9 mouse cellular contexts compared by ENCODE assay signal in the genomic region with DNA sequence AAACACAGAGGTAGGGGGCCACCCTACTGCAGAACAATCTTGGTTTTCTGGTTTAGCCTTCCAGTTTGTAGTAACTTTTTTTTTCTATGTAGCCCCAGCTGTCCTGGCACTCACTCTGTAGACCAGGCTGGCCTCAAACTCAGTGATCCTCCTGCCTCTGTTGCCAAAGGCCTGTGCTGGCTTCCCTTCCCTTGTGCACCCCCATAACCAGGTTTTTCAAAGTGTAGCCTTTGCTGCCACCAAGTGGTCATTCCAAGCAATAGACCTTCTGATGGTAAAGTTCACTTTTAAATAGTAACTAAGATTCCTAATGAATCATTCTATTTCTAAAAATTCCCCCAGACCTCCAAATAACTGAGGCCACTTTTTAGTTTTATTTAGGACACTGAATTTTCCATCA. TPM values are rescaled to one million over a fixed set of nuclear protein-coding genes. Genes with fewer than 3 reads are reported as not detected.
DNase-seq lines count a peak whose midpoint lies in the region; ATAC-seq lines count a peak whose summit lies in the region.
"Had no signal": no experiment of that assay in that cellular context is flagged by ENCODE, and none has a peak within 500 bp of the region (broad histone marks: within the 10 kb centered on the region; RNA-seq: fewer than 3 reads in every experiment).

No protein-coding gene starts in this region.

- no peak overlapping the region for H3K9ac ChIP-seq in liver, embryonic 11.5 days (ENCODE audit: low read depth, low read length)

- intact Hi-C loops in heart, postnatal 36 days (cut with DNase I): loop anchor here (1.0 to 2.0 kb wide), 3 partner anchors 44 to 217 kb away; no protein-coding TSS in a partner anchor

- H3K4me2 ChIP-seq in liver, embryonic 11.5 days: no peak overlapping the region

- H3K36me3 ChIP-seq in liver, embryonic 11.5 days (ENCODE audit: control insufficient read depth, insufficient read depth, low read length): peaks cover 12% of the 10 kb centered on the region; the same call in 1 of the 2 replicates

- H3K4me3 ChIP-seq in liver, embryonic 11.5 days (ENCODE audit: low read depth, low read length): no peak overlapping the region

- no peak overlapping the region for H3K27ac ChIP-seq in liver, embryonic 11.5 days (ENCODE audit: low read depth, low read length)
- H3K27ac ChIP-seq: macrophage had no signal

- H3K4me1 ChIP-seq in liver, embryonic 11.5 days (replicated peaks; ENCODE audit: control insufficient read depth, insufficient read depth, low read length): peaks cover 11% of the 10 kb centered on the region; the same call in 1 of the 2 replicates

- peak; percentile 55 to 70 for DNase-seq in left cerebral cortex, adult 18-20 months (ENCODE audit: low spot score in 2 of 2)
- DNase-seq in left cerebral cortex, adult 11 months (ENCODE audit: low spot score): no peak
- DNase-seq in MN1 (ENCODE audit: low spot score): peak; percentile 73
- DNase-seq in cerebellum, adult 9-11 months: peak; percentile 51
- peak; percentile 57 to 58 for DNase-seq in heart, postnatal 36 days
- DNase-seq in liver, embryonic 11.5 days (ENCODE audit: low spot score): peak; percentile 38
- DNase-seq in natural killer cell, adult 2 months (ENCODE audit: low spot score in 2 of 2): peak; percentile 35 to 49
- no peak for DNase-seq in layer of hippocampus, adult 9-10 months (ENCODE audit: low spot score)

- H3K27me3 ChIP-seq in liver, embryonic 11.5 days (replicated peaks; ENCODE audit: control insufficient read depth, insufficient read depth, low read length): no peaks in the 10 kb centered on the region

- ATAC-seq in liver, embryonic 11.5 days (replicated peaks; ENCODE audit: low FRiP score): no peak

- H3K9me3 ChIP-seq in liver, embryonic 11.5 days (ENCODE audit: control insufficient read depth, low read length): no peaks in the 10 kb centered on the region

RNA-seq across cellular contexts. Expression of gene Mapk9, which starts 23.2 kb away (rescaled TPM):
- 100 to 1,000 TPM; 224 to 229 TPM for total RNA-seq in left cerebral cortex, adult 18-20 months (2021)
- total RNA-seq in heart, postnatal 36 days (2021): 10 to 100 TPM; 39.9 to 44.1 TPM
- polyA plus RNA-seq in liver, embryonic 11.5 days (2014; fragmentation: Nextera tagmentation; extraction: Ambion mirVana): 47.5 and 52.3 TPM in 2 replicates

RNA-seq across cellular contexts. Expression of gene Rasgef1c, which starts 31.9 kb away (rescaled TPM):
- 10 to 100 TPM; 33.1 to 40.5 TPM for total RNA-seq in left cerebral cortex, adult 18-20 months (2021)
- total RNA-seq in heart, postnatal 36 days (2021): under 1 TPM; 0.31 to 0.46 TPM
- not detected in 2 replicates for polyA plus RNA-seq in liver, embryonic 11.5 days (2014; fragmentation: Nextera tagmentation; extraction: Ambion mirVana)
- polyA plus RNA-seq: macrophage had no signal

Comparison
In these comparisons a context has a peak if more than half of its experiments do, and no peak if none do; other contexts are left out.
1. DNase-seq: peak in left cerebral cortex, adult 18-20 months (2 of 2), MN1 (single experiment), cerebellum, adult 9-11 months (single experiment), heart, postnatal 36 days (2 of 2), liver, embryonic 11.5 days (single experiment) and natural killer cell, adult 2 months (2 of 2); none in left cerebral cortex, adult 11 months (single experiment) and layer of hippocampus, adult 9-10 months (single experiment).
2. RNA of gene Mapk9, which starts 23.2 kb away (total RNA-seq): 224 to 229 TPM in left cerebral cortex, adult 18-20 months; 39.9 to 44.1 TPM in heart, postnatal 36 days; every median in the first group is over 4 times any median in the second.
3. RNA of gene Rasgef1c, which starts 31.9 kb away (total RNA-seq): 33.1 to 40.5 TPM in left cerebral cortex, adult 18-20 months; 0.31 to 0.46 TPM in heart, postnatal 36 days; every median in the first group is over 10 times any median in the second.